Mouse (Mus musculus) cortical plate, adult 2 months (tissue): ENCODE results near the gene Pde10a.

Experiments
- CTCF ChIP-seq: fragments of 200-500 bp; IDR thresholded peaks from 2 replicates; pipeline ENCODE4 v1.5.1; 2011; ENCODE audit warnings: mild to moderate bottlenecking, control low read depth, low read length; ENCODE audit not compliant: insufficient read depth; ENCODE audit errors: extremely low read depth
- POLR2A ChIP-seq: fragments of 200-500 bp; IDR thresholded peaks from 2 replicates; pipeline ENCODE4 v1.6.1; 2011; ENCODE audit warnings: mild to moderate bottlenecking, low read length, control low read depth; ENCODE audit not compliant: insufficient read depth; ENCODE audit errors: extremely low read depth

- TF ChIP-seq CTCF (no peak), POLR2A (no peak)
Measured at GRCm38 (mm10) chr17:8482876-8483275, 42.3 kb upstream of the Pde10a start.
